Mouse (Mus musculus) erythroblast, embryonic 14.5 days (primary cell): Measurements from ENCODE around the gene Utp11.

ENCODE experiments used
- GATA1 ChIP-seq: IDR thresholded peaks from 2 replicates; pipeline ENCODE4 v1.6.1; 2012; ENCODE audit warnings: low read length, inconsistent platforms, mixed read lengths
- TAL1 ChIP-seq: IDR thresholded peaks from 3 replicates; pipeline ENCODE4 v1.6.1; 2012; ENCODE audit warnings: low read length, inconsistent platforms, mixed read lengths

DNA sequence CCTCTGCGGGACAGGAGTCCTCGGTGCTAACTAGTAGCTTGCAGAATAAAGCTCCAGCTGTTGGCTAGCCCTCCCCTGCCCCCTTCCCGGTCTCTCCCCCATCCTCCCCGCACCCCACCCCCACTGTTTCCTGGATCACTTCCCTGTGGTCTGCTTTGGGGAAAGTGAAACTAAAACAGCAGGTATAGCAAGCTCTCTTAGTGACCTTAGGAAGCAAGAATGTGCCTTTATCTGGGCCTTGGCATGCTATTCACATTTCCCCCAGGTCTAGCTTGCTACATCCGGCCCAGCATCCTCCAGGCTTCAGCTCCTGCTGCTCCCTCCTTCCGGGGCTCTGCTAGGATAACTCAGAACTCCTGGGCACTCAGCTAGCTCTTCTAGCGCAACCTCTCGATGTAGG, 46.8 kb downstream of the Utp11 start:
- TF ChIP-seq GATA1, result no peak
- TF ChIP-seq TAL1, result no peak
